Mouse (Mus musculus): ENCODE data around the gene H1foo. TPM values are rescaled to one million over a fixed set of nuclear protein-coding genes. Genes with fewer than 3 reads are reported as not detected.

Gene H1foo
- polyA plus RNA-seq, 1 experiment from 2014 or later: not detected

- no peak overlapping the region for H3K9ac ChIP-seq (ENCODE audit: low read depth, low read length)
- H3K27me3 ChIP-seq (replicated peaks; ENCODE audit: control insufficient read depth, insufficient read depth, low read length): no peaks in the 10 kb centered on the region
- H3K4me1 ChIP-seq (replicated peaks; ENCODE audit: control insufficient read depth, insufficient read depth, low read length): no peaks in the 10 kb centered on the region
- TF ChIP-seq CTCF (IDR thresholded peaks at IDR 0.05; ENCODE audit: low read depth): no peak
- no peak overlapping the region for H3K27ac ChIP-seq (ENCODE audit: low read depth, low read length)
- no peaks in the 10 kb centered on the region for H3K36me3 ChIP-seq (ENCODE audit: control insufficient read depth, insufficient read depth)
- no peaks in the 10 kb centered on the region for H3K9me3 ChIP-seq (ENCODE audit: control insufficient read depth)
- 65% methylated on average over 9 of the region's 9 CpGs for WGBS
- no peak overlapping the region for H3K4me2 ChIP-seq (replicated peaks; ENCODE audit: low read depth)
- ATAC-seq: no peak
- no peak overlapping the region for H3K4me3 ChIP-seq (ENCODE audit: low read depth, low read length)
These were observed 975 bp upstream of the H1foo start for GRCm38 (mm10) chr6:115943498-115944427.

GRCm38 (mm10) chr6:115945633-115946032 lies 895 bp downstream of the H1foo start:
- no peaks in the 10 kb centered on the region for H3K4me1 ChIP-seq (replicated peaks; ENCODE audit: control insufficient read depth, insufficient read depth, low read length)
- no peaks in the 10 kb centered on the region for H3K9me3 ChIP-seq (ENCODE audit: control insufficient read depth)
- no peak overlapping the region for H3K4me2 ChIP-seq (replicated peaks; ENCODE audit: low read depth)
- no peak overlapping the region for H3K27ac ChIP-seq (ENCODE audit: low read depth, low read length)
- H3K36me3 ChIP-seq (ENCODE audit: control insufficient read depth, insufficient read depth): no peaks in the 10 kb centered on the region
- H3K9ac ChIP-seq (ENCODE audit: low read depth, low read length): no peak overlapping the region
- TF ChIP-seq CTCF (IDR thresholded peaks at IDR 0.05; ENCODE audit: low read depth): no peak
- H3K4me3 ChIP-seq (ENCODE audit: low read depth, low read length): no peak overlapping the region
- H3K27me3 ChIP-seq (replicated peaks; ENCODE audit: control insufficient read depth, insufficient read depth, low read length): no peaks in the 10 kb centered on the region
- no peak for ATAC-seq
- WGBS: 73% methylated on average over 8 of the region's 8 CpGs

- no peaks in the 10 kb centered on the region for H3K9me3 ChIP-seq (ENCODE audit: control insufficient read depth)
- H3K36me3 ChIP-seq (ENCODE audit: control insufficient read depth, insufficient read depth): no peaks in the 10 kb centered on the region
- no peak overlapping the region for H3K9ac ChIP-seq (ENCODE audit: low read depth, low read length)
- H3K4me1 ChIP-seq (replicated peaks; ENCODE audit: control insufficient read depth, insufficient read depth, low read length): no peaks in the 10 kb centered on the region
- no peak for TF ChIP-seq CTCF (IDR thresholded peaks at IDR 0.05; ENCODE audit: low read depth)
- 46% methylated on average over 6 of the region's 6 CpGs for WGBS
- H3K4me3 ChIP-seq (ENCODE audit: low read depth, low read length): no peak overlapping the region
- H3K4me2 ChIP-seq (replicated peaks; ENCODE audit: low read depth): no peak overlapping the region
- no peak overlapping the region for H3K27ac ChIP-seq (ENCODE audit: low read depth, low read length)
- ATAC-seq: no peak
- H3K27me3 ChIP-seq (replicated peaks; ENCODE audit: control insufficient read depth, insufficient read depth, low read length): no peaks in the 10 kb centered on the region
These were observed 1.7 kb downstream of the H1foo start for GRCm38 (mm10) chr6:115946389-115946788.

- H3K36me3 ChIP-seq (ENCODE audit: control insufficient read depth, insufficient read depth): 0 out of 2 replicates have a peak, but pooled peaks cover 6% of the 10 kb centered on the region
- H3K27ac ChIP-seq (ENCODE audit: low read depth, low read length): no peak overlapping the region
- no peak for ATAC-seq
- H3K9me3 ChIP-seq (ENCODE audit: control insufficient read depth): no peaks in the 10 kb centered on the region
- 83% methylated on average over 9 of the region's 9 CpGs for WGBS
- H3K4me2 ChIP-seq (replicated peaks; ENCODE audit: low read depth): no peak overlapping the region
- H3K9ac ChIP-seq (ENCODE audit: low read depth, low read length): no peak overlapping the region
- peaks cover 3% of the 10 kb centered on the region for H3K4me1 ChIP-seq (replicated peaks; ENCODE audit: control insufficient read depth, insufficient read depth, low read length)
- no peak overlapping the region for H3K4me3 ChIP-seq (ENCODE audit: low read depth, low read length)
- no peaks in the 10 kb centered on the region for H3K27me3 ChIP-seq (replicated peaks; ENCODE audit: control insufficient read depth, insufficient read depth, low read length)
- no peak for TF ChIP-seq CTCF (IDR thresholded peaks at IDR 0.05; ENCODE audit: low read depth)
These were observed 9.9 kb downstream of the H1foo start for GRCm38 (mm10) chr6:115954506-115955074.

- H3K4me1 ChIP-seq (replicated peaks; ENCODE audit: control insufficient read depth, insufficient read depth, low read length): peaks cover 3% of the 10 kb centered on the region
- ATAC-seq: no peak
- TF ChIP-seq CTCF (IDR thresholded peaks at IDR 0.05; ENCODE audit: low read depth): no peak
- H3K4me2 ChIP-seq (replicated peaks; ENCODE audit: low read depth): no peak overlapping the region
- H3K4me3 ChIP-seq (ENCODE audit: low read depth, low read length): no peak overlapping the region
- H3K27me3 ChIP-seq (replicated peaks; ENCODE audit: control insufficient read depth, insufficient read depth, low read length): no peaks in the 10 kb centered on the region
- 90% methylated on average over 4 of the region's 4 CpGs for WGBS
- no peak overlapping the region for H3K27ac ChIP-seq (ENCODE audit: low read depth, low read length)
- no peaks in the 10 kb centered on the region for H3K9me3 ChIP-seq (ENCODE audit: control insufficient read depth)
- no peak overlapping the region for H3K9ac ChIP-seq (ENCODE audit: low read depth, low read length)
- H3K36me3 ChIP-seq (ENCODE audit: control insufficient read depth, insufficient read depth): 0 out of 2 replicates have a peak, but pooled peaks cover 6% of the 10 kb centered on the region
These were observed 10.4 kb downstream of the H1foo start for GRCm38 (mm10) chr6:115955169-115955568.

- H3K9ac ChIP-seq (ENCODE audit: low read depth, low read length): no peak overlapping the region
- no peak overlapping the region for H3K27ac ChIP-seq (ENCODE audit: low read depth, low read length)
- no peaks in the 10 kb centered on the region for H3K9me3 ChIP-seq (ENCODE audit: control insufficient read depth)
- H3K4me2 ChIP-seq (replicated peaks; ENCODE audit: low read depth): no peak overlapping the region
- no peaks in the 10 kb centered on the region for H3K27me3 ChIP-seq (replicated peaks; ENCODE audit: control insufficient read depth, insufficient read depth, low read length)
- no peak overlapping the region for H3K4me3 ChIP-seq (ENCODE audit: low read depth, low read length)
- peaks cover 3% of the 10 kb centered on the region for H3K4me1 ChIP-seq (replicated peaks; ENCODE audit: control insufficient read depth, insufficient read depth, low read length)
- no peak for TF ChIP-seq CTCF (IDR thresholded peaks at IDR 0.05; ENCODE audit: low read depth)
- peaks cover 11% of the 10 kb centered on the region; the same call in 1 of the 2 replicates for H3K36me3 ChIP-seq (ENCODE audit: control insufficient read depth, insufficient read depth)
- ATAC-seq: no peak
- WGBS: 85% methylated on average over 11 of the region's 11 CpGs
These were observed 10.9 kb downstream of the H1foo start for GRCm38 (mm10) chr6:115955664-115956063.
